Mouse (Mus musculus) layer of hippocampus, adult 2 months (tissue): ENCODE measurements around the gene Rgp1. TPM values are rescaled to one million over a fixed set of nuclear protein-coding genes. Genes with fewer than 3 reads are reported as not detected.

ENCODE experiments used
- DNase-seq, 2 experiments: peaks; one replicate each; pipeline ENCODE4 v3.0.0; 2022; ENCODE audit warnings: low spot score in 2 of 2
- H3K27ac ChIP-seq: fragments of 200-600 bp; 2 replicates; pipeline ENCODE4 v1.8.1; 2022
- H3K4me3 ChIP-seq: fragments of 200-600 bp; 2 replicates; pipeline ENCODE4 v1.8.1; 2022; ENCODE audit warnings: mild to moderate bottlenecking
- CTCF ChIP-seq: fragments of 200-600 bp; conservative IDR thresholded peaks from 2 replicates; pipeline ENCODE4 v1.8.1; 2022; ENCODE audit warnings: antibody characterized with exemption, mild to moderate bottlenecking, moderate library complexity
- total RNA-seq, 2 experiments: library from RNA; stranded (reverse); gene quantifications; 2 replicates each; pipeline ENCODE4 v1.2.3; 2021

Gene Rgp1
- total RNA-seq, 2 experiments from 2014 or later = 45.3 to 49.9 TPM

GRCm38 (mm10) chr4:43555926-43556325 is 22.6 kb upstream of the Rgp1 start:
- H3K4me3 ChIP-seq = no peak overlapping the region
- DNase-seq = no peak
- TF ChIP-seq CTCF = no peak
- H3K27ac ChIP-seq = no peak overlapping the region

- no peak overlapping the region for H3K4me3 ChIP-seq
- H3K27ac ChIP-seq = peak overlapping the region; percentile 36; the same call in 1 of the 2 replicates
- TF ChIP-seq CTCF = no peak
- no peak for DNase-seq
These were observed 20.4 kb upstream of the Rgp1 start for GRCm38 (mm10) chr4:43558028-43558630.

- DNase-seq = no peak
- TF ChIP-seq CTCF = no peak
- peak overlapping the region; percentile 36; the same call in 1 of the 2 replicates for H3K27ac ChIP-seq
- 0 out of 2 replicates have a peak overlapping the region, but pooled peaks have one; percentile 2 for H3K4me3 ChIP-seq
These were observed 19.7 kb upstream of the Rgp1 start for GRCm38 (mm10) chr4:43558631-43559356.

- no peak for DNase-seq
- Histone ChIP-seq H3K27ac (no peak overlapping the region), H3K4me3 (peak overlapping the region; percentile 26)
- no peak for TF ChIP-seq CTCF
These were observed 18.8 kb upstream of the Rgp1 start for GRCm38 (mm10) chr4:43559519-43560242.

- Histone ChIP-seq H3K27ac (no peak overlapping the region), H3K4me3 (peak overlapping the region; percentile 26; the same call in 1 of the 2 replicates)
- TF ChIP-seq CTCF = no peak
- DNase-seq = peak in 1 of 2 experiments; percentile 32
These were observed 18.3 kb upstream of the Rgp1 start for GRCm38 (mm10) chr4:43560243-43560611.

GRCm38 (mm10) chr4:43560976-43561375 is 17.5 kb upstream of the Rgp1 start:
- no peak for DNase-seq
- no peak for TF ChIP-seq CTCF
- Histone ChIP-seq H3K27ac (peak overlapping the region; percentile 97; the same call in 1 of the 2 replicates), H3K4me3 (peak overlapping the region; percentile 96)

GRCm38 (mm10) chr4:43561436-43561996 is 17.0 kb upstream of the Rgp1 start:
- DNase-seq = peak; percentile 24 to 25
- H3K4me3 ChIP-seq = peak overlapping the region; percentile 96
- H3K27ac ChIP-seq = peak overlapping the region; percentile 97
- no peak for TF ChIP-seq CTCF

- peak; percentile 20; the same call in 1 of the 2 replicates for TF ChIP-seq CTCF
- peak; percentile 94 to 97 for DNase-seq
These were observed 16.3 kb upstream of the Rgp1 start, which contains the start of the genes Creb3 and Tln1 for GRCm38 (mm10) chr4:43561997-43562768. Creb3 (plus strand) TSS chr4:43562332. Tln1 (minus strand) TSS chr4:43562691.

GRCm38 (mm10) chr4:43562769-43563600 is 15.5 kb upstream of the Rgp1 start:
- TF ChIP-seq CTCF = no peak
- DNase-seq = no peak
- Histone ChIP-seq H3K4me3 (peak overlapping the region; percentile 96), H3K27ac (peak overlapping the region; percentile 97)

More at GRCm38 (mm10) chr4:43561997-43562768, 16.3 kb upstream of the Rgp1 start, which contains the start of the genes Creb3 and Tln1:
- Histone ChIP-seq H3K27ac (peak within 1 kb of the TSS; percentile 97), H3K4me3 (peak within 1 kb of the TSS; percentile 96)

- H3K4me3 ChIP-seq = peak overlapping the region; percentile 96
- H3K27ac ChIP-seq = no peak overlapping the region
- DNase-seq = no peak
- no peak for TF ChIP-seq CTCF
These were observed 15.0 kb upstream of the Rgp1 start for GRCm38 (mm10) chr4:43563601-43563875.

- H3K4me3 ChIP-seq = no peak overlapping the region
These were observed 14.3 kb upstream of the Rgp1 start for GRCm38 (mm10) chr4:43564231-43564630.

More at GRCm38 (mm10) chr4:43564231-43564630, 14.3 kb upstream of the Rgp1 start:
- no peak for TF ChIP-seq CTCF
- H3K27ac ChIP-seq = no peak overlapping the region
- no peak for DNase-seq
